Mouse (Mus musculus) kidney, embryonic 16.5 days (tissue): Measurements from ENCODE around the gene Scpep1. TPM values are rescaled to one million over a fixed set of nuclear protein-coding genes. Genes with fewer than 3 reads are reported as not detected.
"Not testable (repeated sequence)": the region's sequence is repeated elsewhere in the genome, so short reads cannot be mapped to it uniquely, and the experiment has no call there.

Experiments
- ATAC-seq: fragments of 200-750 bp; cut with Nextera tagmentation; 2 replicates; pipeline ENCODE4 v1.8.0; 2017; ENCODE audit warnings: moderate TSS enrichment; ENCODE audit not compliant: low FRiP score, low TSS enrichment
- H3K27ac ChIP-seq: fragments of 300-500 bp; sonication (generic); 2 replicates; pipeline ENCODE4 v1.5.1; 2014; ENCODE audit warnings: low read length
- H3K27me3 ChIP-seq: fragments of 300-500 bp; sonication (generic); 2 replicates; pipeline ENCODE4 v1.6.1; 2014; ENCODE audit warnings: low read length, control low read depth, mixed read lengths; ENCODE audit not compliant: insufficient read depth
- H3K36me3 ChIP-seq: fragments of 300-500 bp; sonication (generic); 2 replicates; pipeline ENCODE4 v1.6.1; 2014; ENCODE audit warnings: low read length, control low read depth, mixed read lengths; ENCODE audit not compliant: insufficient read depth
- H3K4me1 ChIP-seq: fragments of 300-500 bp; sonication (generic); 2 replicates; pipeline ENCODE4 v1.6.1; 2014; ENCODE audit warnings: low read length, control low read depth, mixed read lengths; ENCODE audit not compliant: insufficient read depth
- H3K4me2 ChIP-seq: fragments of 300-500 bp; sonication (generic); replicated peaks from 2 replicates; pipeline ENCODE4 v1.6.1; 2014; ENCODE audit warnings: low read depth, low read length
- H3K4me3 ChIP-seq: fragments of 300-500 bp; sonication (generic); 2 replicates; pipeline ENCODE4 v1.5.1; 2014; ENCODE audit warnings: mild to moderate bottlenecking, low read length
- H3K9ac ChIP-seq: fragments of 300-500 bp; sonication (generic); replicated peaks from 2 replicates; pipeline ENCODE4 v1.6.1; 2014; ENCODE audit warnings: low read length
- H3K9me3 ChIP-seq: fragments of 300-500 bp; sonication (generic); 2 replicates; pipeline ENCODE4 v1.6.1; 2016; ENCODE audit warnings: low read length, control low read depth
- whole genome bisulfite sequencing: fragments of 180-500 bp; shearing (Covaris S2); extraction: QIAGEN DNeasy Blood & Tissue Kit; methylation state at CpG from one replicate; pipeline ENCODE4 v1.1.7; 2014; 5-methylcytosine and 5-hydroxymethylcytosine counted together
- polyA plus RNA-seq: library from polyadenylated mRNA; unstranded; fragments of >200 nt; fragmentation: Nextera tagmentation; extraction: Ambion mirVana; gene quantifications from 2 replicates; pipeline ENCODE4 v1.2.1, GENCODE M21; 2015

Gene Scpep1
- polyA plus RNA-seq, 1 experiment from 2014 or later = 158 TPM

GRCm38 (mm10) chr11:88892789-88893188 is 62.5 kb downstream of the Scpep1 start:
- H3K4me1 ChIP-seq, H3K4me3 ChIP-seq, H3K9ac ChIP-seq, H3K9me3 ChIP-seq, H3K27me3 ChIP-seq, H3K4me2 ChIP-seq, H3K27ac ChIP-seq, H3K36me3 ChIP-seq, ATAC-seq: not testable (repeated sequence)
- 93% methylated on average over 22 of the region's 24 CpGs for WGBS

DNA sequence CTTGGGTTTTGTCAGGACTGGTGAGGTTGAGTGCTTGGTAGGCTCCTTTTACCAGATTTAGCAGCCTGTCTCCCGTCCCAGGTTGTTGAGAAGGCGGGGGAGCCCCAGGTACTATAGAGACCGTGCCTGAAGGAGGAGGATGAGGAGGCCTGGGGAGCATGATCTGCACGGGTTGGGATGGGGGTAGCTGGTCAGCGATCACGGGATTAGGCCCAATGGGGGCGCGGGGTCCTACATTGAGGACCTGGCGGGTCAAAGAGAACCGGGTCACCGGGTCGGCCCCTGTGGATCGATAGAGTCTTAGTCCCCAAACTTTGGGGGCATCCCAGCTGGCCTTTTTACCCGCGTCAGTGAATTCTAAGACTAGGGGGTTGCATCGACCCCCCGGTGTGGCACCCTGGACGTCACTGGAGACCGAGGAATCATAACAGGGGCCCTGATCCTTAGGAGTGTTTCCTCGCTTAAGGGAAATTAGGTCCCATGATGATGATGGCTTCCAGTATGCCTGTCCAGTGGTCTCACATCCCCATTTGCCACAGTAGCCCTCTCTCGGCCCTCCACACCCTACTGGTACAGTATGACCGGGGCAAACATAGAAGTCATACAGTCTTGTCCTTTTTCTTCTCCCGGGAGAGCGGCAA is 63.2 kb downstream of the Scpep1 start:
- not testable (repeated sequence) for H3K4me1 ChIP-seq, H3K4me2 ChIP-seq, H3K36me3 ChIP-seq, H3K27me3 ChIP-seq, H3K9ac ChIP-seq, ATAC-seq, H3K9me3 ChIP-seq, H3K4me3 ChIP-seq, H3K27ac ChIP-seq
- WGBS = 95% methylated on average over 14 of the region's 24 CpGs

DNA sequence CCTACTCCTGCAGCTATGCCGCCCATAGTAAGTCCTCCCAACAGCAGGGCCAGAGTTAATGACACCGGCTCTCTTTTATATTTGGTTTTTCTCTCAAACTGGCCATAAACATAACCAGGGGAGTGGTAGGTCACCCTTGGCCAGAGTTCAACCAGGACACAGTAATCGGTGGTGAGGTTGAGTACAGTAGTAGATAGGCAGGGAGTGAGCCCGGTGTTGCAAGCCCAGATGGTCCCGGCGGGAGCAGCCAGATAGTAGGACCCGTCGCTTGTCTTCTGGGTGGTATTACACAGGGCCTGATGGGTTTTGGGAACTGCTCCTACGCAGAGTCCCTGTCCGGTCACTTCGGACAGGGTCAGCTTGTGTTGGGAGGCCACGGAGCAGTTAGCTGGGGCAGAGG is 63.8 kb downstream of the Scpep1 start:
- H3K27ac ChIP-seq, H3K9ac ChIP-seq, H3K4me3 ChIP-seq, H3K36me3 ChIP-seq, H3K27me3 ChIP-seq, H3K9me3 ChIP-seq, ATAC-seq, H3K4me1 ChIP-seq, H3K4me2 ChIP-seq: not testable (repeated sequence)
- WGBS = 98% methylated on average over 6 of the region's 12 CpGs

DNA sequence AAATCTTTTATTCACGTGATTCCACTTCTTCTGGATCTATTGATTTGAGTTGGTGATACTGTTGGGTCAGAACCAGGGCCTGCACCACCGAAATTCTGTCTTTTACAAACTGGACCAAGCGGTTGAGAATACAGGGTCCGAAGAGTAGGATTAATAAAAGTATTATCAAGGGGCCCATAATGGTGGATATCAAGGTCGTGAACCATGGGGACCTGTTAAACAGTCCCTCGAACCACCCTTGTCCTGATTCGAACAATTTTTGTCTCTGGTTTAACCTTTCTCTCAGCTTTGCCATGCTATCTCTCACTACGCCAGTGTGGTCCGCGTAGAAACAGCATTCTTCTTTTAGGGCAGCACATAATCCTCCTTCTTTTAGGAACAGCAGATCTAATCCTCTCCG is 64.4 kb downstream of the Scpep1 start:
- not testable (repeated sequence) for ATAC-seq, H3K27ac ChIP-seq, H3K27me3 ChIP-seq, H3K4me2 ChIP-seq, H3K36me3 ChIP-seq, H3K4me1 ChIP-seq, H3K4me3 ChIP-seq, H3K9me3 ChIP-seq, H3K9ac ChIP-seq
- whole genome bisulfite sequencing = 95% methylated on average over 6 of the region's 11 CpGs

DNA sequence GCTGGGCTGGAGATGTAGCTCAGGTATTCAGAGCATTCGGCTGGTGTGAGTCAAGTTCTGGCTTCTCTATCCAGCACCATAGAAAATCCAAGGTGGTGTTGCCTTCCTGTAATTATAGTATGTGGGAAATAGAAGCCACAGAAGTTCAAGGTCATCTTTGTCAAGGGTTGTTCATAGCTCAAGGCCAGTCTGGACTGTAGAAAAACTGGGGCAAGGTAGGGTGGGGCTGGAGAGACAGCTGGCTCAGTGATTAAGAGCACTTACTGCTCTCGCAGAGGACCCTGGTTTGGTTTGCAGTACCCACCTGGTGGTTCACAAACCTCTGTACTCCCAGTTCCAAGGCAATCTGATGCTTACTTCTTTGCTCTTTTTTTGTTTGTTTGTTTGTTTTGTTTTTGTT is 66.3 kb downstream of the Scpep1 start:
- no peaks in the 10 kb centered on the region for H3K9me3 ChIP-seq
- ATAC-seq = no peak
- no peaks in the 10 kb centered on the region for H3K4me1 ChIP-seq
- 85% methylated on average over 2 of the region's 2 CpGs for WGBS
- no peak overlapping the region for H3K27ac ChIP-seq
- H3K36me3 ChIP-seq = no peaks in the 10 kb centered on the region
- no peak overlapping the region for H3K9ac ChIP-seq
- no peak overlapping the region for H3K4me2 ChIP-seq
- H3K27me3 ChIP-seq = no peaks in the 10 kb centered on the region
- H3K4me3 ChIP-seq = no peak overlapping the region

DNA sequence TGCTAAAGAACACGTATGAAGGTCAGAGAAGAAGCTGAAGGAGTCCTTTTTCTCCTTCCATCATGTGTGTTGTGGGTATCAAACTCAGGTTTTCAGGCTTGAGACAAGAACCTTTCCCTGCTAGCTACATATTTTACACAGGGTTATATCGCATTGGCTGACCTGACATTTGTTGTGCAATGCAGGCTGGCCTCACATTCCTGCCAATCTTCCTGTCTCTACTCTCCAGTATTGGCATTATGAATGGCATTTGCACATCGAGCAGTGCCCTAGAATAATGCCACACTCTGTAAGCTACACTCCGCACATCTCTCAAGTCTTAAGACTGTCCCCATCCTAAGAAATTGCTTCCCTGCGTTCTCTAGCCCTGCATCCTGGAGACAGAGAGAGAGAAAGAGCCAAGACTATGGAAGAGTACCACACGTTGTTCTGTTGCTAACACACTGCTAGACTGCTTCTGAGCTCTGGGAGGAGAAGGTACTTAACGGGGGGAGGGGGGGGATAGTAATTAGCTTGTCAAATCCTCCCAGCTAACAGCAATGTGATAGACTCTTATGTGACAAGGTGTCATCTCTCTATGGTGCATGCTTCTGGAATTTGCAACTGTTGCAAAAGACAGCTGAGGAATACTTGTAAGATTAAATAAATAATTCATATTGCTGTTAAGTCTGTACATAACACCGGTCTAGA is 70.7 kb downstream of the Scpep1 start:
- H3K4me1 ChIP-seq = no peaks in the 10 kb centered on the region
- H3K27ac ChIP-seq = no peak overlapping the region
- no peaks in the 10 kb centered on the region for H3K9me3 ChIP-seq
- 69% methylated on average over 8 of the region's 8 CpGs for WGBS
- H3K4me2 ChIP-seq = no peak overlapping the region
- H3K27me3 ChIP-seq = no peaks in the 10 kb centered on the region
- no peaks in the 10 kb centered on the region for H3K36me3 ChIP-seq
- H3K9ac ChIP-seq = no peak overlapping the region
- no peak overlapping the region for H3K4me3 ChIP-seq
- ATAC-seq = no peak

DNA sequence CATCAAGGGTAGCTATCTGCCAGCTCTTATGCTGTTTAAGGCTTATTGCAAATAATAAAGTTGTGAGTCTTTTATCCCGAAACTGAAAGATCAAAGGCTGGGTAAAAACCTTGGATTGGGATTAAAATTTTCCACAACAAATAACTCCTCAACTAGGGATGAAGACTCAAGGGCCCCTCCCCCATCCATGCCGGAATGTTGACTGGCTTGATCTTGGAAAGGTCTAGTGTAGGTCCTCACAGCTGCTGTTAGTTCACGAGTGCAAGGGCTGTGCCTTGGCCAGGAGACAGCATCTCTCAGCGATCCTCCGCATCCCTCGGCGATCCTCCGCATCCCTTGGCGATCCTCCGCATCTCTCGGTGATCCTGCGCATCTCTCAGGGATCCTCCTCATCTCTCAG is 77.3 kb downstream of the Scpep1 start:
- H3K4me3 ChIP-seq = no peak overlapping the region
- WGBS = 92% methylated on average over 12 of the region's 12 CpGs
- 0 out of 2 replicates have a peak, but pooled peaks cover 3% of the 10 kb centered on the region for H3K27me3 ChIP-seq
- H3K4me1 ChIP-seq = no peaks in the 10 kb centered on the region
- peaks cover 11% of the 10 kb centered on the region for H3K9me3 ChIP-seq
- H3K36me3 ChIP-seq = no peaks in the 10 kb centered on the region
- H3K4me2 ChIP-seq = no peak overlapping the region
- ATAC-seq = no peak
- no peak overlapping the region for H3K9ac ChIP-seq
- no peak overlapping the region for H3K27ac ChIP-seq

Other genes starting within 250 kb of the Scpep1 start
- 24.3 and 30.0 TPM in 2 replicates for gene Msi2, start 237.0 kb downstream of the Scpep1 start, polyA plus RNA-seq
- gene Akap1, start 90.9 kb downstream of the Scpep1 start, polyA plus RNA-seq = 23.7 and 24.3 TPM in 2 replicates
- not detected in 2 replicates for gene Elobl, start 11.5 kb upstream of the Scpep1 start, polyA plus RNA-seq
- gene Coil, start 14.8 kb upstream of the Scpep1 start, polyA plus RNA-seq = 16.7 and 17.4 TPM in 2 replicates
- gene Trim25, start 43.9 kb upstream of the Scpep1 start, polyA plus RNA-seq = 17.0 and 17.8 TPM in 2 replicates
- gene Dgke, start 111.4 kb upstream of the Scpep1 start, polyA plus RNA-seq = 4.0 and 4.3 TPM in 2 replicates
- 0.41 and 0.69 TPM in 2 replicates for gene Gm525, start 118.4 kb upstream of the Scpep1 start, polyA plus RNA-seq